Mouse (Mus musculus) embryonic stem cell, embryonic (primary cell): ENCODE measurements at regions not wholly inside any gene's neighbourhood (a gene's known extent, or its start where the extent isn't known, plus 50 kb on each side); places are given as distances from the start of the nearest gene placed in this dataset.
"Not testable (repeated sequence)": the region's sequence is repeated elsewhere in the genome, so short reads cannot be mapped to it uniquely, and the experiment has no call there.

Experiments used
- CTCF ChIA-PET, 4 experiments: fragments of 300-600 bp in 2 of 4; fragments of 350-600 bp in 2 of 4; sonication (Branson Sonifier 250); formaldehyde crosslinking; loops; one replicate each; lab custom pipeline; 2022; ENCODE audit warnings: inconsistent platforms in 2 of 4; lab: Charles Lee
- POLR2A ChIA-PET, 4 experiments: fragments of 300-600 bp in 2 of 4; fragments of 350-600 bp in 2 of 4; sonication (Branson Sonifier 250); formaldehyde crosslinking; loops; one replicate each; lab custom pipeline; 2022; ENCODE audit warnings: antibody characterized with exemption in 4 of 4, inconsistent platforms in 1 of 4; lab: Charles Lee

DNA sequence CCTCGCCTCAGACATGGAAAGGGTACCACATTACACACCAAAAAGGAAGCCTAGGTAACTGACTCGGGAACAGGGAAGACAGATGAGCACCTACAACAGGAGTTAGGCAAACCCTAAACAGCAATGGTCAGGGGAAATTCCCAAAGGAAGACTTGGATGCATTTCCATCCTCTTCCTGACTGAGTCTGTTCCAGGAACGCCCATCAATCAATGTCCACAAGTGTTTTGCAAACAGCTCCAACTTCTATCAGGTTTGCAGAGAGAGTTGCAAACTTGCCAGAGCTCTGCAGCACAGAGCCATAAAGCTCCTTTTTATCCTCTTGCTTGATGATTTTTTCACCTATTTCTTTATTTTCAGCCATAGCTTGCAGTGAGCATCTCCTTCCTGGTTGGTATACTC is 464.9 kb upstream of the Jmjd1c start:
- POLR2A ChIA-PET: interaction anchor here in 1 of 4 experiments (0.6 kb wide), 1 partner anchor 238 kb away, joined by 4 read pairs; no protein-coding TSS in a partner anchor
- CTCF ChIA-PET: no interaction called here

GRCm38 (mm10) chr10:66640890-66641847 is 454.8 kb upstream of the Jmjd1c start:
- POLR2A ChIA-PET: no interaction called here
- CTCF ChIA-PET: interaction anchor here in 1 of 4 experiments (0.5 kb wide), 1 partner anchor 100 kb away, joined by 4 read pairs; no protein-coding TSS in a partner anchor

GRCm38 (mm10) chr10:66641966-66642365 is 454.0 kb upstream of the Jmjd1c start:
- POLR2A ChIA-PET: interaction anchor here in 1 of 4 experiments (0.6 kb wide), 1 partner anchor 62 kb away, joined by 3 read pairs; no protein-coding TSS in a partner anchor
- CTCF ChIA-PET: no interaction called here

DNA sequence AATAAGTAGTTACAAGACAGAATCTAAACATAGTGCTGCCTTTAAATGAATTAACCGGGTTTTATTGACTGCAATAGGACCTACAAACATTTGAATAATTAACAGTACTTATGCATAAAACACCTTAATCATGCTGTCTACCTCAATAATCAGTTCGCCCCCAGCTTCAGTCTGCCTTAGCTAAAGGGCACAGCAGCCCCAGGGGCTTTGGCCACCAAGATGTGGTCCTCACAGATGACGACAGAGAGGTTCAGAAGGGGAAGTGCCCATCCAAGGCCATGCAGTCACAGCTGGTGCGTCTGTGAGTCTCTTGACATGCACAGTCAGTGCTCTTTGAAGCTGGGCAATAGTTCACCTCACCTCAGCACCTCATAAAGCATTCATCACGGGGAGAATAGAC is 452.8 kb upstream of the Jmjd1c start:
- ChIA-PET POLR2A (interaction anchor here in 1 of 4 experiments (0.7 kb wide), 1 partner anchor 43 kb away, joined by 4 read pairs; no protein-coding TSS in a partner anchor), CTCF (no interaction called here)

DNA sequence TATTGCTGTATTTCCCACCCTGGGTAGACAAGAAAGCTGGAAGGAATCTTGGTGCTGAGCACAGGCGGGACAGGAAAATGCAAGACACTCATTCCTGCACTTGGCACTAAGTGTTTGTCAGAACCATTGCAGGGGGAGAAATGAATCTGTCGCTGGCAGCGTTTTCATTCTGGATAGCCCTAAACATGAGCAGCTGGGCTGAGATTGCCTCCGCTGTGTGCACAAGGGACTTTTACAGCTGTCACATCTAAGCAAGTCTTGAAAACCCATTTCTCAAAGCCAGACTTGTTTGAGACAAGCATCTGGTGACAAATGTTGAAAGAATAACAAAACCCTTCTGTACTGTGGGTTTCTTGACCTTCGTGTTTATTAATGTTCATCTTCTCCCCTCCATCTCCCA is 438.4 kb upstream of the Jmjd1c start:
- POLR2A ChIA-PET: no interaction called here
- CTCF ChIA-PET: no interaction called here

GRCm38 (mm10) chr10:66683160-66683559 is 412.8 kb upstream of the Jmjd1c start:
- CTCF ChIA-PET: no interaction called here
- POLR2A ChIA-PET: interaction anchor here in 1 of 4 experiments (1.3 kb wide), 1 partner anchor 12 kb away, joined by 5 read pairs; no protein-coding TSS in a partner anchor

- CTCF ChIA-PET, POLR2A ChIA-PET: not testable (repeated sequence)
These were observed 406.7 kb upstream of the Jmjd1c start for GRCm38 (mm10) chr10:66689196-66689595.

- ChIA-PET POLR2A (interaction anchor here in 2 of 4 experiments (0.6 to 1.3 kb wide), 3 partner anchors 11 to 82 kb away, joined by 3 to 5 read pairs (median 4); no protein-coding TSS in a partner anchor), CTCF (interaction anchor here in 1 of 4 experiments (0.6 to 1.0 kb wide), 2 partner anchors 113 to 233 kb away, joined by 3 read pairs; no protein-coding TSS in a partner anchor)
These were observed 401.2 kb upstream of the Jmjd1c start for GRCm38 (mm10) chr10:66694549-66695285.

- ChIA-PET POLR2A (interaction anchor here in 2 of 4 experiments (0.6 kb wide), 2 partner anchors 38 to 65 kb away, joined by 3 read pairs; no protein-coding TSS in a partner anchor), CTCF (interaction anchor here in 1 of 4 experiments (0.6 kb wide), 1 partner anchor 92 kb away, joined by 3 read pairs; no protein-coding TSS in a partner anchor)
These were observed 381.0 kb upstream of the Jmjd1c start for GRCm38 (mm10) chr10:66714926-66715325.

DNA sequence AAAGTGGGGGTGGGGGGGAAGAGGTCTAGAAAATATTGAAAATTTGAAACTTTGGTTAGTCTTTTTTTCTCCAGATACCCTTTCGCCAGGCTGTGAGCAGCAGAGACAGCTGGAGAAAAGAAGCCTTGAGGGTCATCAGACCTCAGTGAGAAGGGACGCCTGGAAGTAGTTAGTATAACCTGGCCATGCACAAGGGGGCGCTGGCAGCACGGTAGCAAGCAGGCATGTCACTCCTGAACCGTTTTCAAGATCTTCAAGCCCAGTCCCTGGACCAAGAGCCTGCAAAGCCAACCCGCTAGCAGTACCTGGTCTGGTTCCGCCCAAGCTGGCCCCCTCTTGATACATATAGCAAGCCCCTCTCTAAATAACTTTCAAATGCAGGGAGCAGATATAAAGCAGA is 378.0 kb upstream of the Jmjd1c start:
- ChIA-PET POLR2A (no interaction called here), CTCF (interaction anchor here in 1 of 4 experiments (0.5 to 0.6 kb wide), 2 partner anchors 90 to 138 kb away, joined by 6 to 7 read pairs; no protein-coding TSS in a partner anchor)

DNA sequence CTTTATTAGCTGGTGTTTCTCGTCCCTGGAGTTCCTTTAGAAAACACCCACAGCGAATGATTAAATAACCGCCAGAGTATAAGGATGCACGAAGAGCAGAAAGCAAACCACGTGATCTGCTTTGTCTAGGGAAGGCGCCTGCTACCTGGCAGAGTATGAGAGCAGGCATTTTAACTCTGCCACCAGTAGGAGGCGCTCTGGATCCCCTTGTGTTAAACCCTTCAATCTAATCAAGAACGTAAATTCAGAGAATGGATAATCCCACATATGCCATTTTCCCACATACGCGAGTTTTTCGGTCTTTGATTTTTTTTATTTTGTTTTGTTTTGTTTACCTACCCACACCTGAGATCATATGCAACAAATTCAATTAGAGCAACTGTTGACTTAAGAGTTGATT is 376.1 kb upstream of the Jmjd1c start:
- POLR2A ChIA-PET: no interaction called here
- CTCF ChIA-PET: interaction anchor here in 1 of 4 experiments (1.0 kb wide), 1 partner anchor 95 kb away, joined by 3 read pairs; no protein-coding TSS in a partner anchor

- ChIA-PET CTCF (no interaction called here), POLR2A (no interaction called here)
These were observed 362.3 kb upstream of the Jmjd1c start for GRCm38 (mm10) chr10:66733631-66734030.

DNA sequence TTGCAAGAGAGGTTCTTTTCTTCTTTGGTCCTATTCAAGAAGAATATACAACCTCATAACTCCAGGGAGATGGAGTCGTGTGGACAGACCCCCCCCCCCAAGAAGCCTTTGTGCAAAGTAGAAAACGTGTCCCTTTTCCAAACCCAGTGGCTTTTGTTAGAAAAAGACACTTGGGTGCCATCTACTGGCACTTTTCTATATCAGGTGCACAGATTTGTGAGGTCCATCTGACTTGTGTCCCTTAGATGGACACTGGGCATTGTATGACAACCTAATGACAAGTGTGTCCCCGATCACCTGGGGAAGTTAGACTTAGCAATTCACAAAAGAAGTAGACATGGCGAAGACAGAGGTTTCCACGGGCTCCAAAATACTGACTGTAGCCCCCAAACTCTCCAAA is 361.1 kb upstream of the Jmjd1c start:
- POLR2A ChIA-PET: interaction anchor here in 1 of 4 experiments (0.5 kb wide), 1 partner anchor 8 kb away, joined by 4 read pairs; no protein-coding TSS in a partner anchor
- CTCF ChIA-PET: no interaction called here

DNA sequence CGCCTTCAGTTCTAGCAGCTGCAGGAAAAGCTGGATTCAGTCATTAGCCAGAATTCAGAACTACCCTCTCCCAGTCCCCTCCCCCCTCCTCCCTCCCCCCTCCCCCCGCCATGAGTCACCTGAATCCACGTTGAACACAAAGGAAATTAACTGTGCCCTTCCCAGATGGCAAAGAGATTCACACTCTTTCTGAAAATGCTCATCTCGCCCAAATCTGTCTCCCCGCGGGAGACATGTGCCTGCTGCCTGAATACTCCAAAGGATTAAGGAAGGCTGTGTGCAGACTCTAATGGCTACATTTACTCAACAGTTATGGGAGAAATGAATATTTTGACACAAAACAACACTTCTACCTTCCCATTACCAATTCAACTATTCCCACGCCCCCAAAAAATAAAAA is 356.9 kb upstream of the Jmjd1c start:
- POLR2A ChIA-PET: no interaction called here
- CTCF ChIA-PET: no interaction called here

DNA sequence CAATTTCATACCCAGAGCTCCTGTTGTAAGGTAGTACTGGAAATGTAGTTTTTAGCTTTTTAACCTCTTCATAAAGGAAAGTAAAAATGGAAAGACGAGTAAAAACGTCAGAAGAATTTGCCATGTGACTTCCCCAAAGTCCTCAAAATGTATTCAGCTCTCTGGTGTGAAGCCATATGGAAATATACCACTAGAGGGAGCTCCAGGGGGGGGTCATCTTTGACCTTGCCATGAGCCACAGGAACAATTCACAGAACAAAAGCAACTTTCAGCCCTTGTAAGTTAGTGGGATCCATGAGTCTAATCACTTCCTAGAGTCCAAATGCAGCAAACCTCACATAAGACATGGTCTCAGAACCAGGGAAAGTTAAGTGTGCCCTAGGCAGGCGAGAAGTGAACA is 354.1 kb upstream of the Jmjd1c start:
- ChIA-PET POLR2A (interaction anchor here in 1 of 4 experiments (1.5 kb wide), 1 partner anchor 46 kb away, joined by 3 read pairs; no protein-coding TSS in a partner anchor), CTCF (interaction anchor here (0.6 to 1.3 kb wide), 9 partner anchors 10 to 416 kb away, joined by 3 to 10 read pairs (median 4); no protein-coding TSS in a partner anchor)

- ChIA-PET CTCF (interaction anchor here (0.6 to 1.4 kb wide), 4 partner anchors 8 to 92 kb away, joined by 3 to 9 read pairs (median 5); no protein-coding TSS in a partner anchor), POLR2A (interaction anchor here in 1 of 4 experiments (0.7 kb wide), 1 partner anchor 8 kb away, joined by 4 read pairs; no protein-coding TSS in a partner anchor)
These were observed 352.7 kb upstream of the Jmjd1c start for GRCm38 (mm10) chr10:66743254-66743653.

DNA sequence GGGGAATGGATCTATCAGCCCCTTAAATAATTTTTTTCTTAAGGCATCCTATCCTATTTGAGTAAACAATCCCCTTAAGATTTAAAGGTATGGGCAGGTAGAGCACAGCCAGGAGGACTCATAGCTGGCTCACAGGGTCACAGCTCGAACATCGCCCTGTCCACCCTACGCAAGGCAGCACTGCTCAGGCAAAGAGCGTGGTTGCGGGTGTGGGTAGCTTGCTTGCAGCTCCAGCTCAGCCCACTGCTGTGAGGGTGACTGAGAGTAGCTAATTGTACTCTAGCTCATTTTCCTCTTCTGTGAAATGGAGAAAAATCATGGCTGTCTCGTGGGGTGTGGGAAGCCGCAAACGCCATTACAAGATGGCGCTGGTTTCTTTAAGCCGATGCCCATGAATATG is 350.1 kb upstream of the Jmjd1c start:
- CTCF ChIA-PET: interaction anchor here in 1 of 4 experiments (0.6 kb wide), 1 partner anchor 49 kb away, joined by 3 read pairs; no protein-coding TSS in a partner anchor
- POLR2A ChIA-PET: no interaction called here

DNA sequence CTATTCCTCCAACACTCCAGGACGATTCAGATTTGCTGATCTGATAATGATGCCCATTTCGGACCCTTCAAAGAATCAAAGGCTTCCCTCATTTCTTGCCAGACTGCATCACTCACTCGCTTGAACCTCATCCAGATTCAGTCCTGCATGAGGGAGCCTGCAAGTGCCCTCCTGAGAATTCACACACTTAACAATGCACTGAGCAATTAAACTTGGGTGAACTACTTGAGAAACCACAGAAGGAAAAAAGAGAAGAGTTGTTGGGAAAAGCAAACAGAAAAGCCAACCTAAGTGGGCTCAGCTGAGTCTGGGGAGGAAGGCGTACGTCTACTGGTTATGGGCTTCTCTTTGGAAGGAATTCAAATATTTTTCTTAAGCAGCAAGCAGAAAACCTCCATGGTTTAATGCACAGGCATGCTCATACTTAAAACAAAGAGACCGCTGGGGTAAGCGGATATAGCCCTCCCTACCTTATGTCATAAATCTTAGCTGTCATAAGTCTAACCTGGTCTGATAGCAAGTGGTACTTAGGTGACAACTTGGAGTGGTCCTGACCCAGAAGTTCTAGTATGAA is 343.6 kb upstream of the Jmjd1c start:
- ChIA-PET POLR2A (interaction anchor here in 2 of 4 experiments (0.5 to 0.6 kb wide), 2 partner anchors 38 to 539 kb away, joined by 3 to 6 read pairs; no protein-coding TSS in a partner anchor), CTCF (interaction anchor here in 2 of 4 experiments (0.6 kb wide), 2 partner anchors 10 to 11 kb away, joined by 3 to 4 read pairs; no protein-coding TSS in a partner anchor)
